Mouse (Mus musculus) limb, embryonic 10.5 days (tissue): Measurements from ENCODE around the gene Folr2. TPM values are rescaled to one million over a fixed set of nuclear protein-coding genes. Genes with fewer than 3 reads are reported as not detected.
A peak's percentile ranks its signal among the peaks of the same experiment; 100 is the strongest.

Experiments
- DNase-seq: peaks from one replicate; pipeline ENCODE4 v3.0.0-alpha.2; 2017; ENCODE audit warnings: low spot score
- H3K27ac ChIP-seq: fragments of 300-500 bp; sonication (generic); 2 replicates; pipeline ENCODE4 v1.5.1; 2016; ENCODE audit warnings: mild to moderate bottlenecking
- H3K27me3 ChIP-seq: fragments of 300-500 bp; sonication (generic); 2 replicates; pipeline ENCODE4 v1.6.1; 2016; ENCODE audit warnings: low read depth, mild to moderate bottlenecking; ENCODE audit not compliant: poor library complexity, severe bottlenecking
- H3K36me3 ChIP-seq: fragments of 300-500 bp; sonication (generic); 2 replicates; pipeline ENCODE4 v1.6.1; 2016; ENCODE audit warnings: mild to moderate bottlenecking, moderate library complexity
- H3K4me1 ChIP-seq: fragments of 300-500 bp; sonication (generic); 2 replicates; pipeline ENCODE4 v1.6.1; 2016
- H3K4me3 ChIP-seq: fragments of 300-500 bp; sonication (generic); 2 replicates; pipeline ENCODE4 v1.5.1; 2016; ENCODE audit warnings: mild to moderate bottlenecking, moderate library complexity
- H3K9me3 ChIP-seq: fragments of 300-500 bp; sonication (generic); replicated peaks from 2 replicates; pipeline ENCODE4 v1.6.1; 2016; ENCODE audit warnings: mild to moderate bottlenecking
- WGBS: fragments of 180-500 bp; shearing (Covaris S2); methylation state at CpG from one replicate; pipeline ENCODE4 v1.1.7; 2016; 5-methylcytosine and 5-hydroxymethylcytosine counted together
- polyA plus RNA-seq: library from polyadenylated mRNA; unstranded; fragments of >200 nt; fragmentation: Nextera tagmentation; extraction: Ambion mirVana; gene quantifications from 2 replicates; pipeline ENCODE4 v1.2.1, GENCODE M21; 2016

The Folr2 gene
- polyA plus RNA-seq, 1 experiment from 2014 or later = 0.21 TPM

DNA sequence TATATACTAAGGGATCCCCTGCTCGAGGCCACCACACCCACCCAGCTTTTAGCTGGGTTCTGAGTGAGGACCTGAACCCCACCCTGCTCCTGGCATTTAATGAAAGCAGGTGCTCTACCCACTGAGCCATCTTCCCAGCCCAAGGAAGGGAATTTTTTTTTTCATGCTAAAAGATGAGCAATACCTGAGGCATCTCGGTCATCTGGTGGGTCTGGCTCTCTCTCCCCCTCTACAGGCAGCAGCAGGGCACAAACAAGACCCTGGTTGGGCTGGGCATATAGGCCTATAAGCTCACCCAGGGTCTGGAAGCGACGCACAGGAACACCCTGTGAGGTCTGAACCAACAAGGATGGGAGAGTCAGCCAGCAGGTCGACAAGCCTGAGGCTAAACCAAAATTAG is 23.6 kb downstream of the Folr2 start:
- no peaks in the 10 kb centered on the region for H3K9me3 ChIP-seq
- no peak overlapping the region for H3K27ac ChIP-seq
- 77% methylated on average over 5 of the region's 5 CpGs for whole genome bisulfite sequencing
- H3K36me3 ChIP-seq = peaks cover 66% of the 10 kb centered on the region
- peaks cover 27% of the 10 kb centered on the region for H3K4me1 ChIP-seq
- no peak for DNase-seq
- H3K27me3 ChIP-seq = no peaks in the 10 kb centered on the region
- H3K4me3 ChIP-seq = no peak overlapping the region

DNA sequence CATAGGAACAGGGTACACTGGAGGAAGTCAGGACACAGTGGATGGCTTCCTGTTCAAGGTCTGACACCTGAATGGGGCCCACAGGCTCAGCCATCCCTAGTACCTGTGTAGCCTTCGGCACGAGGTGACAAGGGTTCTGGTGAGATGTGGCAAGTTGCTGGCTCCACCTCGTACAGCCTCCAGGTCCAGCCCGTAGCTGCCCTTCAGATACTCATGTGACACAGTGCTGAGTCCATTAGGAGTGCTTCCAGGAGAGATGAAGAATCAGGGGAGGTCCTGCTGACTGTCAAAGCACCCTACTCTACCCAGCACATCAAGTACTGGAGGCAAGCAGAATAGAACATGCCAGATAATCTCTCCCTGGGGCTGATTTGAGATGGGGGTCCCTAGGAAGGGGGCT is 24.6 kb downstream of the Folr2 start:
- Histone ChIP-seq H3K9me3 (no peaks in the 10 kb centered on the region), H3K4me3 (no peak overlapping the region), H3K27ac (no peak overlapping the region), H3K36me3 (peaks cover 75% of the 10 kb centered on the region), H3K4me1 (peaks cover 25% of the 10 kb centered on the region), H3K27me3 (no peaks in the 10 kb centered on the region)
- no peak for DNase-seq
- 92% methylated on average over 4 of the region's 4 CpGs for WGBS

DNA sequence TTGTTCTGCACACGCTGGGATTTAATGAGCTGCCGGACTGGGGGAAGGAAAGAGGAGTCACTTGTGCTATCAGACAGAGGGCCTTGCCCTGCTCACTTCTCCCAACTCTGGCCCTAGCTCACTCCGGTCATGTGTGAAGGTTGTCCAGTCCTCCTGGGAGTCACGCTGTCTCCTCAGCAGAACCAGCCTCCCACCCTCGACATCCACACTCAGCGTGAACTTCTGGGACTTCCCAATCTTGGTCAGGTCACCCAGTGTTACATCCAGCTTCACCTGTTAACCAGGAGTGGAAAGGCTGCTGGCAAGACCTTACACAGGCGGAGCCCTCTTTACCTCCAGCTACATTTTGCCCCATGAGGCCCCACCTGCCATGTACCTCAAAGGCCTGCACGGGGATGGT is 25.6 kb downstream of the Folr2 start:
- DNase-seq = no peak

DNA sequence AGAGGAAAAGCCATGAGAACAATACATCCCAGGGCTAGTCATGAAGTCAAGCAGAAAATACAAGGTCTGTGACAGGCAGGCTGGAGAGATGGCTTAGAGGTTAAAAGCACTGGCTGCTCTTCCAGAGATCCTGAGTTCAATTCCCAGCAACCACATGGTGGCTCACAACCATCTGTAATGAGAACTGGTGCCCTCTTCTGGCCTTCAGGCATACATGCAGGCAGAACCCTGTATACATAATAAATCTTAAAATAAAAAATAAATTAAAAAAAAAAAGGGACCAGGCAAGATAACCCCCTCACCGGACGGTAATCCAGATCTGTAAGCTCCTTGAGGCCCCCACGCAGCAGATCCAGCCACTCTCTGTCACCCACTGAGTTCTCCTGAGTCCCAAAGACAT is 26.6 kb downstream of the Folr2 start:
- DNase-seq = no peak
- Histone ChIP-seq H3K27ac (no peak overlapping the region), H3K4me3 (no peak overlapping the region), H3K9me3 (no peaks in the 10 kb centered on the region), H3K4me1 (peaks cover 19% of the 10 kb centered on the region), H3K36me3 (peaks cover 95% of the 10 kb centered on the region), H3K27me3 (no peaks in the 10 kb centered on the region)
- WGBS = 99% methylated on average over 3 of the region's 3 CpGs

More for the DNA sequence above, 25.6 kb downstream of the Folr2 start:
- Histone ChIP-seq H3K4me1 (peaks cover 25% of the 10 kb centered on the region), H3K9me3 (no peaks in the 10 kb centered on the region), H3K4me3 (no peak overlapping the region), H3K27me3 (no peaks in the 10 kb centered on the region), H3K36me3 (peaks cover 85% of the 10 kb centered on the region), H3K27ac (no peak overlapping the region)
- WGBS = 94% methylated on average over 8 of the region's 8 CpGs

DNA sequence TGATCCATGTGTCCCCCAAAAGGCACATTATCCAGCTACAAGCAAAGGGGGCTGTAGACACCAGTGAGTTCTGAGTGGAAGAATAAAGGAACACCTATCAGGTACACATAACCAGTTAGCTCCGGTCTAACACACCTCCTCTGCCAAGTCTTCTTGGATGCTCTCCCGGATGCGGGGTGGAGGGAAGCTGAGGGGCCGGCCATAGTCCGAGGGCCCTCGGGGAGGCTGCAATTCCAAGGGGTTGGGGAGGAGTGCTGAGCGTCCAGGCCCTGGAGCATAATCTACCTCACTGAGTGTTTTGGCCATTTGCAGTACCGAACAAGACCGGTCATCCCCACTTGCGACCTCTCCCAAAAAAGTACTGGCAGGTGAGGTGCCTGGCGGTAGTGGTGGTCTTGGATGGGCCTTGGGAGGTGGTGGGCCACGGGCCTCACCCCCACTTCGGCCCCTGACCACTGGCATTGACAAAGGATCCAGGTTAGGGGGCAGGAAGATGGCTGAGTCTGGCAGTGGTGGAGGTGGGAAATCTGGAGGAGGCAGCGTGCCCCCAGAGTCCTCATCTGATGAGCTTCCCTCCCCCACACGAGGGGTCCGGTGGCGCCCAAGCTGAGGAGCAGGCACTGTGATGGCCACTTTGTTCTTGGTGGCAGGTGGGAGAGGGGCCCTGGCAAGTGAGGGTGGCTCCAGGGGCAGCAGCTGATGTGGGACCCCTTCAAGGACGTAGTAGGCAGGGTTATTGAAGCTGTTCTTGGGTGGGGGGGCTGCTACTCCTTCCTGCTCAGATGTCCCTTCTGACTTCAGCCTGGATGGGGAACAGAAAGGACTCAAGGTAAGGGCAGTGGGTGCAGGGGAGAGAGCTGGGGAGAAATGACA is 33.0 kb downstream of the Folr2 start:
- no peak for DNase-seq
- H3K27ac ChIP-seq = no peak overlapping the region
- H3K27me3 ChIP-seq = peaks cover 37% of the 10 kb centered on the region
- 0 out of 2 replicates have a peak overlapping the region, but pooled peaks have one; percentile 4 for H3K4me3 ChIP-seq
- H3K9me3 ChIP-seq = no peaks in the 10 kb centered on the region
- WGBS = 87% methylated on average over 18 of the region's 18 CpGs
- peaks cover 64% of the 10 kb centered on the region for H3K36me3 ChIP-seq
- peaks cover 42% of the 10 kb centered on the region for H3K4me1 ChIP-seq

DNA sequence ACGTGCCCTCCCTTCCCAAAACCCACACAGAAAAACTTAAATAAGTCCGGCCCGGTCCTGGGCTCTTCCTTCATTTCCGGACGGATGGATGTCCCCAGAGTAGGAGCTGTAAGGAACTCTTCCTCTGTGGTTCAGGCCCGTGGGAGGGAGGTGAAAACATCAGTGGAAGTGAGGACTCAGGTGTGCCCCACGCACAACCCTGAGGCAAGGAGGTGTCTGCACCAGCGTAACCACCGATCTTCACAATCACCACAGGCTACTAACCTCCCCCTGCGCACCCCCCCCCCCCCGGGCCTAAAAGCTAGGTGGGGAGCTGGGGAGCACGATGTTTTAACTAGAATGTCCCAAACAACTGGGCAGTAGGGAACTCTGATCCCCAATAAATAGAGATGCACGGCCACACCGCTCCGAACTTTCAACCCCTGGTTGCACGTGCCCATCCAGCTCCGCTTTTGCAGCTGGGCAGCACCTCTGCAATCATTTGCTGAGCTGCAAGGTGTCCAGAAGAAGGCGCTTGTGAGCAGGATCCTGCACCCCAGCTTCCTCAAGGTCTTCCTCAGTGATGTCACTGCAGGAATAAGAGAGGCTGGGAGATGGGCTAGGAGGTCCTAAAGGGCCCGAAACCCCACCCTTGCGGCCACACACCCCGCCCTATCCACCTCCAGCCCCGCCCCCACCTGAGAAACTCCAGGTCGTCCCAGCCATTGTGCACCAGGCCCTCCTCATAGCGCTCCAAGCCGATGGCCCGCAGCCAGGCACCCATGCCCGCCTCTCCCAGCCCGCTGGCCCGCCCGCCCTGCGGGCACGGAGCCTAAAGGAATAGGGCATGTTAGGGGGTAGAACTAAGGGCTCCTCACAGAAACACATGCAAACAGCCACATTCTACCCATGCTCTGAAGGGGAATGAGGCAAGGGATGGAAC is 33.9 kb downstream of the Folr2 start:
- WGBS = 26% methylated on average over 32 of the region's 32 CpGs
- Histone ChIP-seq H3K36me3 (peaks cover 55% of the 10 kb centered on the region), H3K27me3 (peaks cover 46% of the 10 kb centered on the region), H3K4me1 (peaks cover 49% of the 10 kb centered on the region), H3K4me3 (0 out of 2 replicates have a peak overlapping the region, but pooled peaks have one; percentile 4), H3K9me3 (no peaks in the 10 kb centered on the region), H3K27ac (peak overlapping the region; percentile 69)
- peak; percentile 57 for DNase-seq

DNA sequence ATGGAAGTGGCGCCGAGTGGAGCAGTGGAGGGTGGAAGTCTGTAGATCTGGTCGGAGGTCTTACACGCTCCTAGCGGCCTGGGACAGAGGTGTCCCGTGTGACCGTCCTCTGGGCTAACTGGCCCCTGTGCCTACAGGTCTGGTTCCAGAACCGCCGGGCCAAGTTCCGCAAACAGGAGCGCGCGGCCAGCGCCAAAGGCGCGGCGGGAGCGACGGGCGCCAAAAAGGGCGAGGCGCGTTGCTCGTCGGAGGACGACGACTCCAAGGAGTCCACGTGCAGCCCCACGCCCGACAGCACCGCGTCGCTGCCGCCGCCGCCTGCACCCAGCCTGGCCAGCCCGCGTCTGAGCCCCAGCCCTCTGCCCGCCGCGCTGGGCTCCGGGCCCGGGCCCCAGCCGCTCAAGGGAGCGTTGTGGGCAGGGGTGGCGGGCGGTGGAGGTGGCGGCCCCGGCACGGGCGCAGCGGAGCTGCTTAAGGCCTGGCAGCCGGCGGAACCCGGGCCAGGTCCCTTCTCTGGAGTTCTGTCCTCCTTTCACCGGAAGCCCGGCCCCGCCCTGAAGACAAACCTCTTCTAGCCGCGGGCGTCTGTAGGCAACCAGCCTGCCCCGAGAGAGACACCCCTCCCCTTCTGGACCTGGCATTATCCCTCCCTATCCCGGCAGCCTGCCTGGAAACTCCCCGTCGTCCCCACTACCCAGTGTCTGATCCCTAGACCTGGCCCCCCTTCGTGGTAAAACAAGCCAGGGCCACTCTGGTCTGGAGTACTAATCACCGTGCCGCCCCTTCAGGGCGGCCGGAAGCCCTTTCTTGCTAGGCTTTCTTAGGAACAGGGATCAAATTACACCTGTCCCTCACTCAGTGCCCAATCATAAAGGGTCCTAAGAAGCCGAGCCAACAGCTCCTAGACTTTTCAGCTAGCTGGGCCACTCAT is 35.2 kb downstream of the Folr2 start:
- WGBS = under 1% methylated on average over 71 of the region's 71 CpGs
- Histone ChIP-seq H3K36me3 (peaks cover 42% of the 10 kb centered on the region), H3K4me1 (peaks cover 54% of the 10 kb centered on the region), H3K27me3 (peaks cover 59% of the 10 kb centered on the region), H3K4me3 (peak overlapping the region; percentile 63), H3K27ac (peak overlapping the region; percentile 95), H3K9me3 (no peaks in the 10 kb centered on the region)
- peak; percentile 88 for DNase-seq

DNA sequence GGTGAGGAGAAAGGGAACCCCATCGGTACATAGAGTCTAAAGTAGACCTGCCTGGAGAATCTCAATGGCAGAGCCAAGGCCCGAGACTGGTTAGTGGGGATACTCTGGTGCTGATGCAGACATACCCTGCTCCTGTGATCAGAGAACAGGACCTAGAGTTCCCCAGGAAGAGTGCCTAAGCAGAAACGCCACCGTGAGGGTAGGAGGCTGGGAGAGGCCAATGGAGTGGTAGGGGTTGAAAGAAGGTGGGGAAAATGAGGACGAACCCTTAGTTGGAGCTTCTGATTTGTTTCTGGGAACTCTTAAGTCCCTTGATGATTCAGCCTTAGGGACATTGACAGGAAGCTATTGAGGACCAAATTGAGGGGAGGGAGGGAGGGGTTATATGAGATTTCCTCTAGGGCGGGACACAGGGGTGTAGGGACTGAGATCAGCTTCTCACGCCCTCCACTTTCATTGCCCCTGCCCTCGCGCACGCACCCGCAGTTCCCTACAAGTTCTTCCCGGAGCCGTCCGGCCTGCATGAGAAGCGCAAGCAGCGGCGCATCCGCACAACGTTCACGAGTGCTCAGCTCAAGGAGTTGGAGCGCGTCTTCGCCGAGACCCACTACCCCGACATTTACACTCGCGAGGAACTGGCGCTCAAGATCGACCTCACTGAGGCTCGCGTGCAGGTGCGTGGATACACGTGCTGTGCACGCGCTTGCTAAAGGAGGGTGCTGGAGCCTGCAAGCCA is 36.5 kb downstream of the Folr2 start:
- H3K4me3 ChIP-seq = peak overlapping the region; percentile 63
- H3K9me3 ChIP-seq = no peaks in the 10 kb centered on the region
- H3K27ac ChIP-seq = 0 out of 2 replicates have a peak overlapping the region, but pooled peaks have one; percentile 43
- H3K36me3 ChIP-seq = peaks cover 28% of the 10 kb centered on the region
- DNase-seq = peak; percentile 60
- peaks cover 73% of the 10 kb centered on the region for H3K27me3 ChIP-seq
- 2% methylated on average over 35 of the region's 35 CpGs for WGBS
- H3K4me1 ChIP-seq = peaks cover 54% of the 10 kb centered on the region

DNA sequence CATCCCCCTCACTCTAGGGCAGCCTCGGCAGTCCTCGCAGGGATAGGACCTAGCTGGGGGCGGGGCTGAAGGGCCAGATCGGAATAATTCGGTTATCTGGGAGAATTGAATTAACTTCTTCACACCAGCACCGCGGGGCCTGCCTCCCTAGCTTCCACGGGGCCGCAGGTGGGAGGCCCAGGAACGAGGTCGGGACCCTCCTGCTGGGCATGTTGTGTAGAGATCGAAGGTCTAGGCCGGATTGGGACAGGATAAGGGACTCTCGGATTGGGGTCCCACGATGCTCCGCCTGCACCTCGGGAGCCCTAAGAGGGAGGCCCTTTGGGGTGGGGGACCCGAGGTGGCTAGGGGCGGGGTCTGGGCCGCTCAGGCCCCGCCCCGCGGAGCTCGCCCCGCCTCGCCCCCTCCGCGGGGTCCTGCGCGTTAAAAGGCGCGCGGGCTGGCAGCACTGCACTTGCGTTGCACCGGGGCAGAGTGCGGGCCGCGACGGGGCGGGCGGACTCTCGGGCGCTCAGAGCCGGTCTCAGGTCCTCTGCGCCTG is 39.1 kb downstream of the Folr2 start, which contains the start of gene Phox2a:
Phox2a (plus strand) TSS at position 453 of the 541 bp plus-strand sequence.
- peak within 1 kb of the TSS; percentile 50 for H3K27ac ChIP-seq
- H3K4me1 ChIP-seq = peaks cover 40% of the 10 kb centered on the region
- H3K27me3 ChIP-seq = peaks cover 77% of the 10 kb centered on the region
- H3K4me3 ChIP-seq = peak within 1 kb of the TSS; percentile 49
- no peaks in the 10 kb centered on the region for H3K9me3 ChIP-seq
- WGBS = 1% methylated on average over 44 of the region's 45 CpGs
- peak; percentile 40 for DNase-seq
- H3K36me3 ChIP-seq = peaks cover 3% of the 10 kb centered on the region
